Mouse (Mus musculus) CD4-positive naive resting alpha-beta T cell, adult 76 days (primary cell): ENCODE data around the gene Pglyrp3. TPM values are rescaled to one million over a fixed set of nuclear protein-coding genes. Genes with fewer than 3 reads are reported as not detected.

ENCODE experiments used
- total RNA-seq: library from RNA; stranded (reverse); gene quantifications from one replicate; pipeline ENCODE4 v1.2.4, GENCODE M21; 2023

The Pglyrp3 gene
- not detected for total RNA-seq

DNA sequence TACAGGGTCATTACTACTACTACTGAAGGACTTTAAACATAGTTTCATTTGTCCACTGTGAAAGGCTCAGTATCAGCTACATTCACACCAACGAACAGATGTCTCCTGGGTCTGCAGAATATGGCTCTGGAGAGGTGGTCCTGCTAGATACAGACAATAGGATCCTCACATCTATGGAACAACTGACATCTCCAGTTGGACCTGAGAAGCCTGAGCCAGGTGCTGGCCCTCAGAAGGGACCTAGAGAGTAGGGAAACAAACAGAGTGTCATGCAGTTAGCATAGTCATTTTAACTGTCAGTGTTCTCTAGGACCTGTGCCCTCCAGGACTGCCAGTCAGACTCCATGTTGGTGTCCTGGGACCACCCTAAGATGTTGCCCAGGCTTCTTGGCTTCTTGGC lies at the start of gene Pglyrp3:
Gene Pglyrp3 (plus strand): TSS at position 301 of the 400 bp plus-strand sequence.

Other genes with a start within 250 kb of the Pglyrp3 start
- gene Lor, start 68.6 kb downstream of the Pglyrp3 start, total RNA-seq = not detected
- not detected for gene Prr9, start 109.4 kb downstream of the Pglyrp3 start, total RNA-seq
- not detected for gene Lelp1, start 128.2 kb downstream of the Pglyrp3 start, total RNA-seq
- gene Sprr2a1, start 201.2 kb downstream of the Pglyrp3 start, total RNA-seq = not detected
- gene Sprr2a2, start 201.3 kb downstream of the Pglyrp3 start, total RNA-seq = not detected